Comparison of ENCODE assay signal across 21 mouse cellular contexts in the genomic region with DNA sequence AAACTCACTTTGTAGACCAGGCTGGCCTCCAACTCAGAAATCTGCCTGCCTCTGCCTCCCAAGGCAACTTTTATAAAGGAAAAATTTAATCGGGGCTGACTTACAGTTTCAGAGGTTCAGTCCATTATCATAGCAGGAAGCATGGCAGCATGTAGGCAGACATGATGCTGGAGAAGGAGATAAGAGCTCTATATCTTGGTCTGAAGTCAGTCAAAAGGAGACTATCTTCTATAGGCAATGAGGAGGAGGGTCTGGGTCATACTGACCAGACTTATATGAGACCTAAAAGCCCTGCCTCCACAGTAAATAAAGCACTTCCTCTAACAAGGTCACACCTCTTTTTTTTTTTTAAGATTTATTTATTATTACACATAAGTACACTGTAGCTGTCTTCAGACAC. TPM values are rescaled to one million over a fixed set of nuclear protein-coding genes. Genes with fewer than 3 reads are reported as not detected.
"Had no signal": no experiment of that assay in that cellular context is flagged by ENCODE, and none has a peak within 500 bp of the region (broad histone marks: within the 10 kb centered on the region; RNA-seq: fewer than 3 reads in every experiment).

No protein-coding gene starts in this region.

- H3K27me3 ChIP-seq: lung, embryonic 15.5 days; midbrain, embryonic 13.5 days; midbrain, embryonic 15.5 days; neural tube, embryonic 12.5 days had no signal

- H3K4me3 ChIP-seq: lung, embryonic 15.5 days; megakaryocyte, embryonic 14.5 days; midbrain, embryonic 13.5 days; midbrain, embryonic 15.5 days; neural tube, embryonic 12.5 days had no signal

- ATAC-seq: lung, postnatal 0 days; midbrain, embryonic 13.5 days; midbrain, embryonic 15.5 days had no signal

- H3K4me1 ChIP-seq: lung, embryonic 15.5 days; midbrain, embryonic 13.5 days; midbrain, embryonic 15.5 days; neural tube, embryonic 12.5 days had no signal

- H3K9ac ChIP-seq: lung, embryonic 15.5 days; midbrain, embryonic 13.5 days; midbrain, embryonic 15.5 days; neural tube, embryonic 12.5 days had no signal

- H3K4me2 ChIP-seq: lung, embryonic 15.5 days; midbrain, embryonic 11.5 days; midbrain, embryonic 13.5 days; midbrain, embryonic 15.5 days; neural tube, embryonic 12.5 days had no signal

- H3K27ac ChIP-seq: lung, embryonic 15.5 days; macrophage; midbrain, embryonic 13.5 days; midbrain, embryonic 15.5 days; neural tube, embryonic 12.5 days had no signal

- H3K9me3 ChIP-seq: lung, embryonic 15.5 days; megakaryocyte, embryonic 14.5 days; midbrain, embryonic 13.5 days; midbrain, embryonic 15.5 days; neural tube, embryonic 12.5 days had no signal

- DNase-seq: lung, adult 2 months; lung, postnatal 14 days; lung, postnatal 36 days; right cerebral cortex, postnatal 14 days; thymus, adult 18-20 months; thymus, postnatal 25 days; thymus, postnatal 4 days had no signal

RNA-seq across cellular contexts. Expression of gene Entpd8, which starts 15.8 kb away (rescaled TPM):
- total RNA-seq: megakaryocyte progenitor cell, adult 5-6 weeks; midbrain, postnatal 0 days; monocyte, adult 5-6 weeks; neutrophil, adult 5-6 weeks had no signal
- polyA plus RNA-seq: macrophage; midbrain, embryonic 11.5 days; midbrain, embryonic 13.5 days; midbrain, embryonic 15.5 days; midbrain, postnatal 0 days; neural tube, embryonic 12.5 days had no signal

RNA-seq across cellular contexts. Expression of gene Noxa1, which starts 30.7 kb away (rescaled TPM):
- total RNA-seq: liver, adult 2 months; megakaryocyte progenitor cell, adult 5-6 weeks; midbrain, postnatal 0 days; monocyte, adult 5-6 weeks; neutrophil, adult 5-6 weeks had no signal
- polyA plus RNA-seq: macrophage; midbrain, embryonic 11.5 days; midbrain, embryonic 15.5 days; midbrain, postnatal 0 days; neural tube, embryonic 12.5 days; neural tube, embryonic 14.5 days had no signal
